Mouse (Mus musculus) heart, postnatal 14 days (tissue): ENCODE measurements around the gene Cacng7. TPM values are rescaled to one million over a fixed set of nuclear protein-coding genes. Genes with fewer than 3 reads are reported as not detected.

Experiments
- microRNA-seq, 2 experiments: library from miRNA; unstranded; fragments of <30 nt; microRNA quantifications; one replicate each; pipeline ENCODE4 v1.2.0; 2021 to 2022
- total RNA-seq, 2 experiments: library from RNA; stranded (reverse); gene quantifications; 2 replicates each; pipeline ENCODE4 v1.2.3; 2021

Gene Cacng7
- total RNA-seq, 2 experiments from 2014 or later: 5.3 to 5.6 TPM

Small RNA genes within 50 kb of the gene (microRNA-seq; reads per million reads assigned to microRNA genes)
- 12.6 to 977 reads per million in 2 experiments for gene Gm23450

Other genes with a start within 250 kb of the Cacng7 start
- not detected for gene AU018091, start 163.8 kb upstream of the Cacng7 start, total RNA-seq
- gene Nlrp12, start 83.2 kb upstream of the Cacng7 start, total RNA-seq: not detected
- 100 to 1,000 TPM; 196 to 216 TPM for gene Myadm, start 43.9 kb upstream of the Cacng7 start, total RNA-seq
- gene Prkcg, start 43.8 kb upstream of the Cacng7 start, total RNA-seq: 1 to 10 TPM; 3.2 to 3.5 TPM
- gene Cacng8, start 57.7 kb downstream of the Cacng7 start, total RNA-seq: not detected
- gene Cacng6, start 91.2 kb downstream of the Cacng7 start, total RNA-seq: under 1 TPM; 0.72 to 0.95 TPM
- gene Tarm1, start 169.7 kb downstream of the Cacng7 start, total RNA-seq: not detected